Comparison of ENCODE assay signal across 30 mouse cellular contexts in the genomic region with DNA sequence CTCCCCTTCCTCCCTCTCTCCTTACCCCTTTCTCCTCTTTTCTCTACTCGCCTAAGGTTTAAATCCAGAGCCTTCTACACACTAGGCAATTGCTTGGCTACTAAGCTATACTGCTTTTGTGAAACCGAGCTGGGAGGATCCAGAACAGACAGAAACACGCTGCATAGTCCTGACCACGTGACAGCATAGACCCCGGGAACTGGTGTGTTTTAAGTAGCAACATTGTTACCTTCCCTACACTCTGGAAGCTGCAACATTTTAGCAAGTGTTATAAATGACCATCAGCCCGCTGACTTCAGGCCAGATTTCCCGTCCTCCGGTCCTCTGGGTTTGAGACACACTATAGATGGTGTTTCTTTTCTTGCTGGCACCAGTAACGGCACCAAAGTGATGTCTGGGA.
DNase-seq lines count a peak whose midpoint lies in the region; ATAC-seq lines count a peak whose summit lies in the region.
"Had no signal": no experiment of that assay in that cellular context is flagged by ENCODE, and none has a peak within 500 bp of the region (broad histone marks: within the 10 kb centered on the region; RNA-seq: fewer than 3 reads in every experiment).

No protein-coding gene starts in this region.

- no peaks in the 10 kb centered on the region for H3K27me3 ChIP-seq in hindbrain, embryonic 12.5 days
- no peaks in the 10 kb centered on the region for H3K27me3 ChIP-seq in limb, embryonic 10.5 days (ENCODE audit: low read depth, poor library complexity, severe bottlenecking)
- H3K27me3 ChIP-seq: embryonic facial prominence, embryonic 12.5 days; heart, embryonic 15.5 days; limb, embryonic 13.5 days; lung, embryonic 15.5 days; megakaryocyte, embryonic 14.5 days had no signal

- no peak for ATAC-seq in hindbrain, embryonic 12.5 days (ENCODE audit: low FRiP score)
- ATAC-seq: intestine, postnatal 0 days had no signal

- intact Hi-C loops in left cerebral cortex, postnatal 10 days (cut with DNase I): no loop called here
- intact Hi-C loops in left cerebral cortex, postnatal 25 days (cut with DNase I): no loop called here

- 80% methylated on average over 9 of the region's 9 CpGs for WGBS in hindbrain, embryonic 12.5 days
- 84% methylated on average over 9 of the region's 9 CpGs for WGBS in limb, embryonic 10.5 days

- H3K9ac ChIP-seq in hindbrain, embryonic 12.5 days: no peak overlapping the region
- H3K9ac ChIP-seq: embryonic facial prominence, embryonic 12.5 days; heart, embryonic 15.5 days; limb, embryonic 13.5 days; lung, embryonic 15.5 days; midbrain, embryonic 12.5 days had no signal

- H3K4me1 ChIP-seq in hindbrain, embryonic 12.5 days: peaks cover 10% of the 10 kb centered on the region
- H3K4me1 ChIP-seq in limb, embryonic 10.5 days: peaks cover 36% of the 10 kb centered on the region
- H3K4me1 ChIP-seq: heart, embryonic 15.5 days; limb, embryonic 13.5 days; lung, embryonic 15.5 days; megakaryocyte, embryonic 14.5 days had no signal

- H3K9me3 ChIP-seq in hindbrain, embryonic 12.5 days (replicated peaks): 0 out of 2 replicates have a peak, but pooled peaks cover 2% of the 10 kb centered on the region
- H3K9me3 ChIP-seq in limb, embryonic 10.5 days (replicated peaks): no peaks in the 10 kb centered on the region
- H3K9me3 ChIP-seq: embryonic facial prominence, embryonic 12.5 days; heart, embryonic 15.5 days; limb, embryonic 13.5 days; lung, embryonic 15.5 days; midbrain, embryonic 12.5 days had no signal

- H3K4me2 ChIP-seq in hindbrain, embryonic 12.5 days (replicated peaks): no peak overlapping the region
- H3K4me2 ChIP-seq: embryonic facial prominence, embryonic 12.5 days; heart, embryonic 15.5 days; limb, embryonic 13.5 days; liver, embryonic 11.5 days; lung, embryonic 15.5 days; midbrain, embryonic 12.5 days had no signal

- peak overlapping the region; percentile 53 for H3K27ac ChIP-seq in hindbrain, embryonic 12.5 days
- H3K27ac ChIP-seq in limb, embryonic 10.5 days: peak overlapping the region; percentile 46; the same call in 1 of the 2 replicates
- H3K27ac ChIP-seq: embryonic facial prominence, embryonic 12.5 days; heart, embryonic 15.5 days; limb, embryonic 13.5 days; lung, embryonic 15.5 days; midbrain, embryonic 12.5 days; stomach, postnatal 0 days had no signal

- no peak overlapping the region for H3K4me3 ChIP-seq in hindbrain, embryonic 12.5 days
- no peak overlapping the region for H3K4me3 ChIP-seq in limb, embryonic 10.5 days
- H3K4me3 ChIP-seq: embryonic facial prominence, embryonic 12.5 days; heart, embryonic 15.5 days; limb, embryonic 13.5 days; lung, embryonic 15.5 days; megakaryocyte, embryonic 14.5 days; midbrain, embryonic 12.5 days; myocyte had no signal

- peak; percentile 59 for DNase-seq in heart, adult 11 months
- no peak for DNase-seq in heart, adult 9 months (ENCODE audit: low spot score in 2 of 2)
- peak; percentile 64 for DNase-seq in ES-CJ7 (ENCODE audit: low read depth, low spot score)
- no peak for DNase-seq in limb, embryonic 10.5 days (ENCODE audit: low spot score)
- no peak for DNase-seq in left cerebral cortex, postnatal 10 days (ENCODE audit: extremely low spot score in 1 of 2, low spot score in 2 of 2)
- no peak for DNase-seq in lung, postnatal 10 days
- no peak for DNase-seq in left cerebral cortex, postnatal 25 days (ENCODE audit: low spot score in 2 of 2)
- DNase-seq: adrenal gland, postnatal 10 days; cerebellum, adult 11 months; cerebellum, adult 9-10 months; embryo, embryonic 11 days; heart, postnatal 36 days; kidney, adult 9 months; kidney, postnatal 10 days; layer of hippocampus, postnatal 36 days; lung, postnatal 4 days; right cerebral cortex, adult 18-20 months; right cerebral cortex, postnatal 4 days had no signal

- H3K36me3 ChIP-seq in hindbrain, embryonic 12.5 days: no peaks in the 10 kb centered on the region
- no peaks in the 10 kb centered on the region for H3K36me3 ChIP-seq in limb, embryonic 10.5 days
- H3K36me3 ChIP-seq: embryonic facial prominence, embryonic 12.5 days; G1E; heart, embryonic 15.5 days; limb, embryonic 13.5 days; lung, embryonic 15.5 days; midbrain, embryonic 12.5 days had no signal

Comparison
In these comparisons a context has a peak if more than half of its experiments do, and no peak if none do; other contexts are left out.
1. DNase-seq: peak in heart, adult 11 months (single experiment) and ES-CJ7 (single experiment); none in heart, adult 9 months (0 of 2), limb, embryonic 10.5 days (single experiment), left cerebral cortex, postnatal 10 days (0 of 2), lung, postnatal 10 days (single experiment) and left cerebral cortex, postnatal 25 days (0 of 2).